Mouse (Mus musculus) cerebellum, adult 9-10 months (tissue): ENCODE data around the gene Tpx2.

Source experiments
- DNase-seq: peaks from one replicate; pipeline ENCODE4 v3.0.0; 2022

Tpx2 gene

DNA sequence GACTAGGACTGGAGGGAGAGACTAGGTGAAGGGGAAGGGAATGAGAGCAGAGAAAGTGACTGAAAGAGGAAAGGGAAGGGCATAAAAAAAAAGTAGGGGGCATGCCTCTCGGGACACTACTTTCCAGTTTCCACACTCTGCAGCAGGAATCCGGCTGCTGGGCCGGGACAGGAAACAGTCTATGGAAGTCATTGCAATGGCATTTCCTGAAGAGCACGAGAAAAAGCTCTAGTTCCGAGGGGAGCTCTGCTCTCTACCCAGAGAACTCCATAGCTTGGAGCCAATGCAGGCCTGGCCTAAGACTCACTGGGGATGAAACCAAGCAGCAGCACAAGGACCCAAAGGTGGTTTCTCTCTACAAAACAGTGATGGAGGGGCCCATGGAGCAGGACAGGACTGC lies 26.7 kb upstream of the Tpx2 start:
- DNase-seq, result no peak

- peak; percentile 33 for DNase-seq
Observed at GRCm38 (mm10) chr2:152821566-152821965, 26.2 kb upstream of the Tpx2 start.

DNA sequence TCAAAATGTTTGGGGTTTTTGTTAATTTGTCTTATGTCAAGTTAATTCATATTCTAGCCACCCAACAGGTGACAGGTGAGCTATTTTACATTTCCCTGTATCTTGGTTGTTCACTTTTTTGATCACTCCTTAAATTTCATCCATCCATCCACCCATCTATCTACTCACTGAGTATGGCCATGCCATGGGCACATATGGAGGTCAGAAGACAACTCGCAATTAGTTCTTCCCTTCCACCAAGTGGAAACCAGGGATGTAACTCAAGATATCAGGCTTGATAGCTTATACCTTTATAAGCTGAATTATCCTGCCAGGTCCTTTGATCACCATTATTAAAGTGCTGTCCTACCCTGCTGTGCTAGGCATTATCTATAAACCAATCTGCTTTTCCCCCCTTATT lies 24.0 kb upstream of the Tpx2 start:
- peak; percentile 27 for DNase-seq

- peak; percentile 7 for DNase-seq
Observed at GRCm38 (mm10) chr2:152824438-152825167, 23.2 kb upstream of the Tpx2 start.

GRCm38 (mm10) chr2:152825168-152825697 lies 22.5 kb upstream of the Tpx2 start:
- peak; percentile 35 for DNase-seq

DNA sequence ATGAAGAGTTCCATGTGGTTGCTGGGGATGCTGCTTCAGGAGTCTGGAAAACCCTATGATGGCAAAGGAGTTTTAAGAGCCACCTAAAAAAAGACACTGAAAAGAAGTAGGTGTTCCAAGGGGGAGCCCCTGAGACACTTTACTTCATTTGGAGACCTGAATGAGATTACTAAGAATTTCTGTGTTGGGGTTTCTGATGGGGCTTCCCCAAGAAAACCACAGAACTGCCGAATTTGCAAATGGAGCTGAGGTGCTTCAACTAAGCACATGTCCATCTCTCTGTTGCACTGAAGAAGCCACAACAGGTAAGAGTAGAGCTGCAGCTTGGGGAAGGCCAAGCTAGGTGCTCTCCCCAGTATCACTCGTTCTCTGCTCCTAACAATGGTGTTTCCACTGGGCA lies 22.1 kb upstream of the Tpx2 start:
- peak; percentile 26 for DNase-seq

GRCm38 (mm10) chr2:152826481-152826880 lies 21.3 kb upstream of the Tpx2 start:
- no peak for DNase-seq

DNA sequence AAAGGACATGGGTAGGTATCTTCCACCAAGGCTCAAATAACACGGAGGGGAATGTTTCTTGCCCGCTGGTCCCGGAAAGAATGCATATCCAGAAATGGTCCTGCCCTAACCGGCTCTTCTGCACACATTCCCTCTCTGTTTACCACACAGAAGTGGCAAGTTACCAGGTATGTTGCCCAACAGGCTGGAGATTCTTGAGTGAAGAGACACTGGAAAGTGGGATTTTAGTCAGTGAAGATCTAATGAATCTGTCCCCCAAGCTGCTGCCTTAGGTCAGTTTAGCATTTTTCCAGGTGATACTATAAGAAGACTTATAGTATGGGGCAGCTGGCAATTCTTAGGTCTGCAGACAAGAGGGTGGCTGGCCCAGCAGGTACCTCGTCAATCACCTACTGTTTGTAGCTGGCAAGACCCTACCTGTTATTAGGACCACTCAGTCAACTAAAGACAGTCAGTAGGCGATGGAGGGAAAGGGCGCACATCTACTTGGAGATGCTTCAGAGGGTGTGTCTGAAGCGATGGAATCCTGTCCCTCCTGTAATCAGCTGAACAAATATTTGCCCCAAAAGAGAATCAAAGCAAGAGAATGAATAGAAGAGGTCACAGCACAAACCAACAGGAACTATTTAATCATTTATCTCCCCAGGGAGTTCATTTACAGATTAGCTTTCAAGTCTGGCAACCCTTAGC lies 20.3 kb upstream of the Tpx2 start:
- peak; percentile 49 for DNase-seq

- DNase-seq, result no peak
Observed at GRCm38 (mm10) chr2:152828011-152828370, 19.8 kb upstream of the Tpx2 start.

DNA sequence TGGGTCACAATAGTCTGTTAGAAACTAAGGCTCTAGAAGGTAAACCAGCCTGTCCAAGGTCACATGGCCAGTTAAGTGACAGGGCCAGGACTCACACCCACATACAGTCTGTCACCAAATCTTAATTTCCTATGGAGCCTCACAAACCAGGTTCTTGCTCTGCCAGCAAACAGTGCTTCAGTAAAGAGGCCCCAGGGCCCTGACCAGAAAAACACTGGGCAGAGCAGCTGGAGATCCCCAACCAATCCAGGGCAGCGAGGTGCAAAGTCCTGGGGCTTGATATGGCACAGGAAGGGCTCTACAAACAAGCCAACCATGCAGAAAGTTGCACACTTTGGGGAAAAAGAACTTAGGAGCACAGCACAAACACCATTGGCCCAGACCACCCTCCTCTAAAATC lies 19.2 kb upstream of the Tpx2 start:
- peak; percentile 79 for DNase-seq

GRCm38 (mm10) chr2:152829367-152829881 lies 18.3 kb upstream of the Tpx2 start:
- DNase-seq, result peak; percentile 74

DNA sequence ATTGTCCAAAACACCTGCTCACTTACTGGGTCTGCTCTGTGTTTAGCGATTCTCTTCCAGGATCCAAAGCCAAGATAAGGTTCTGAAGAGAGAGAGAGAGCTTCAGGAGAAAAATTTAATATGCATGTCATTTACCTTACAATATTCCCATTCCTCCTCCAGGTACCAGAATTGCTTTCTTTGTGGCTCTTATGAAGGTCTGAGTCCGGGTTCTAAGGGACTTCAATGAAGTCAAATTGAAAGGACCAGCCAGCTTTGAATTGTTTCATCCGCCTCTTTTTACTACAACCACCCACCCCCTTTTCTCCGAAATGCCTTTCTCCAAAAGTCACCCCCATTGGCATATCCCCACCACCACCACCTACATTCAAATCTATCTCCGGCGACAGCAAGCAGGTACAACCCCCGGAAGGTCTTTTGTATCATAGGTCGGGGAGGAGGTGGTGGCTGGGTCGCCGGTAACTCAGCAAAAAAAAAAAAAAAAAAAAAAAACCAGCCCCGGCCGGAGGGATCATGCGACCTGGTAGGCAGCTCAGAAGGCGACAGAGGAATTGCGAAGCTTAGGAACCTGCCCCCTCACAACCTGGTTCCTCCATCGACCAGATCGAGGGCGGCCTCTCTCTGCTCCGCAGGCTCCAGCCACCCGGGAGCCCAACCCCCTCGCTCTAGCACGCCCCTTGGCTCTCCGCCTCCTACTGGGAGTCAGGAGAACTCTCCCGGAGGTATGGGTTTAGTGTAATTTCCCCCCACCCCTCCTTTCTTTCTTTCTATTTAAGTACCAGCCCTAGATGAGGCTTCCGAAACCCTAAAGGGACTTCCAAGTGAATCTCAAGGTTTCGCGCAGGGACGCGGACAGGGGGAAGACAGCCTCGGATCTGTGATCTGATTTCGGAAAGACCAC lies 17.5 kb upstream of the Tpx2 start:
- DNase-seq, result peak; percentile 89

- DNase-seq, result peak; percentile 98
Observed at GRCm38 (mm10) chr2:152831019-152831878, 16.5 kb upstream of the Tpx2 start, which contains the start of gene Bcl2l1. Bcl2l1 (minus strand) TSS chr2:152831728.

DNA sequence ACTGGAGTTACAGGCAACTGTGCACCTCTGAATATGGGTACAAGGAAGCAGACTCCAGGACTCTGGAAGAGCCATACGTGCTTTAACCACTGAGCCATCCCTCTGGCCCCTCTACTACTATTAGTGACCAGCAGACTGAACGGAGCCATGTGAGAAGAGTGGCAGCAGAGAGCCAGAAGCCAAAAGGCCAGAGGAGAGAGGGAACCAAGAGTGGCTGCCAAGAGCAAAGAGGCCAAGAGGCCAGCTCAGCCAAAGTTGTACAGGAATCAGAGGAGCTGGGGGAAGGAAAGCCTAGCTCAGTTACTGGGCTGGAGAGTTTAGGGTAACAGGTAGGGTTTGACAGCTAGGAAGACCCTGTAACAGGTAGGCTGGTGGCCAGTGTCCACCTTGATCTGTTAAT lies 8.5 kb upstream of the Tpx2 start:
- no peak for DNase-seq

- no peak for DNase-seq
Observed at GRCm38 (mm10) chr2:152842741-152843140, 5.0 kb upstream of the Tpx2 start.

DNA sequence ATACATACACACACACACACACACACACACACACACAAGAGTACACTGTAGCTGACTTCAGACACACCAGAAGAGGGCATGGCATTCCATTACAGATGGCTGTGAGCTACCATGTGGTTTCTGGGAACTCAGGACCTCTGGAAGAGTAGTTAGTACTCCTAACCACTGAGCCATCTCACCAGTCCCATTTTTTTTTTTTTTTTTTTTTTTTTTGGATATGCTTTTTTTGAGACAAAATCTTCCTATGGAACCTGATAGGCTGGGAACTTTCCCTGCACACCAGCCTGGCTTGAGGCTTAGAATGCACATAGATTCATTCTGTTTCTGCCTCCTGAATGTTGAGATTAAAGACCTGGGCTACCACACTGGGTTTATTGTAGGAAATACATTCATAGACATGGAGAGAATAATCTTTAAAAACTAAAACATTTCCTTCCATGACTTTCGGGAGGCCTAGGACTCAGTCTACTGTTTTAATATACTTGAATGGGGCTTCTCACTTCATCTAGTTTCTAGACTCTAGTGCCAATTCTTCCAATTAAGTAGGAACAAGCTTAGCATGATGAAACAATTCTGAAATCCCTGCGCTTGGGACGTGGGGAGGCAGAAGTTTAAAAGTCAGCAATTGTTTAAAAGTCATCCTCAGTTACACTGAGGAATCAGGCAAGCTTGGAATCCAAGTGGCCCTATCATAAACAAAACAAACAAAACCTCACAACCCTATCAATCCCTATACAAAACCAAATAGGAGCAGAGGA lies 528 bp upstream of the Tpx2 start:
- peak; percentile 17 for DNase-seq

- DNase-seq, result no peak
Observed at GRCm38 (mm10) chr2:152848466-152848865, 702 bp downstream of the Tpx2 start.

GRCm38 (mm10) chr2:152859501-152859900 lies 11.7 kb downstream of the Tpx2 start:
- no peak for DNase-seq

- no peak for DNase-seq
Observed at GRCm38 (mm10) chr2:152861891-152862290, 14.1 kb downstream of the Tpx2 start.

DNA sequence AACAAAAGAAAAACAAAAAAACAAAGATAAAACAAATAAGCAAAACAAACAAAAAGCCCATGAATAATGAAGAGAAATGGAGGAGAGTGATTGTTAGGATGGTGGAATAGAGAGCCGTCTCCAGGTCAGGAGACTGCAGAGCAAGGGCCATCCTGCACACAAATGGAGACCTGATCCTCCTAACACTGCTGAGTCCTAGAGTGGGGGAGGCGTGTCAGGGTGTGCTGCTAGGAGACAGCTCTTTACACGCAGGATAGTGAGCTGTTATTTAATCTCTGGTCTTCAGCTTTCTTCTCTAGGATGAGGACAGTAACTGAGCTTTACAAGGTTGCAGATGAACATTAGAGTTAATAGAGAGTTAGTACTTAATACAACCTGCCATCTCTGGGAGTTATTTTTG lies 14.9 kb downstream of the Tpx2 start:
- DNase-seq, result no peak

DNA sequence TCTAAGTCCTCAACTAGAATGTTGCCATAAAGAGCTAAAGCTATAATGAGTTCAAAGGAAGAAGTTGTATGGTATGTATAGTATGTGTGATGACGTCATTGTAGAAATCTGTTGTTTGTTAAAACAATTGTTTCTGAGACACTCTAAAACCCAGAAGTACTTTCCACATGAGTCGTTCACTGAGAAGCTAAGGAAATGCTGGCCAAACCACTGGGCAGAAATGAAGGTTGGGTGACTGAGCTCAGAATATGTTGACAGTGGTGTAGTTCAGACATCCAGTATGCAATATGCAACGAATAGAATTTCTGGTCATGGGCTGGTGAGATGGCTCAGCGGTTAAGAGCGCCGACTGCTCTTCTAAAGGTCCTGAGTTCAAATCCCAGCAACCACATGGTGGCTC lies 15.6 kb downstream of the Tpx2 start:
- no peak for DNase-seq
